Mouse (Mus musculus) brain, adult 2 months (tissue): ENCODE measurements around the gene Gtf2i.
A peak's percentile ranks its signal among the peaks of the same experiment; 100 is the strongest.
"Not testable (repeated sequence)": the region's sequence is repeated elsewhere in the genome, so short reads cannot be mapped to it uniquely, and the experiment has no call there.

Experiments used
- DNase-seq: peaks from one replicate; pipeline ENCODE4 v3.0.0; 2011; ENCODE audit warnings: low read depth, low spot score

The Gtf2i gene

GRCm38 (mm10) chr5:134314688-134315622 is at the start of gene Gtf2i:
TSS of gene Gtf2i (minus strand) at chr5:134314760.
- peak; percentile 99 for DNase-seq

- DNase-seq = no peak
Measured at GRCm38 (mm10) chr5:134359101-134359500, 44.5 kb upstream of the Gtf2i start.

- not testable (repeated sequence) for DNase-seq
Measured at GRCm38 (mm10) chr5:134355372-134355771, 40.8 kb upstream of the Gtf2i start.

- DNase-seq = peak; percentile 76
Measured at GRCm38 (mm10) chr5:134353117-134353516, 38.6 kb upstream of the Gtf2i start.

- DNase-seq = peak; percentile 11
Measured at GRCm38 (mm10) chr5:134352527-134353001, 38.0 kb upstream of the Gtf2i start.

- peak; percentile 87 for DNase-seq
Measured at GRCm38 (mm10) chr5:134350660-134351059, 36.1 kb upstream of the Gtf2i start.

GRCm38 (mm10) chr5:134347066-134347465 is 32.5 kb upstream of the Gtf2i start:
- no peak for DNase-seq

- peak; percentile 59 for DNase-seq
Measured at GRCm38 (mm10) chr5:134345449-134345848, 30.9 kb upstream of the Gtf2i start.

- no peak for DNase-seq
Measured at GRCm38 (mm10) chr5:134344076-134344475, 29.5 kb upstream of the Gtf2i start.

- DNase-seq = not testable (repeated sequence)
Measured at GRCm38 (mm10) chr5:134343530-134343929, 29.0 kb upstream of the Gtf2i start.

- DNase-seq = no peak
Measured at GRCm38 (mm10) chr5:134342503-134343205, 28.1 kb upstream of the Gtf2i start.

- no peak for DNase-seq
Measured at GRCm38 (mm10) chr5:134341721-134342120, 27.2 kb upstream of the Gtf2i start.

- DNase-seq = peak; percentile 63
Measured at GRCm38 (mm10) chr5:134341321-134341720, 26.8 kb upstream of the Gtf2i start.

GRCm38 (mm10) chr5:134340101-134340522 is 25.6 kb upstream of the Gtf2i start:
- DNase-seq = no peak

GRCm38 (mm10) chr5:134337012-134337411 is 22.5 kb upstream of the Gtf2i start:
- not testable (repeated sequence) for DNase-seq

- no peak for DNase-seq
Measured at GRCm38 (mm10) chr5:134332743-134333142, 18.2 kb upstream of the Gtf2i start.

- no peak for DNase-seq
Measured at GRCm38 (mm10) chr5:134330082-134330481, 15.5 kb upstream of the Gtf2i start.

- no peak for DNase-seq
Measured at GRCm38 (mm10) chr5:134329311-134329710, 14.8 kb upstream of the Gtf2i start.

- DNase-seq = no peak
Measured at GRCm38 (mm10) chr5:134328482-134329001, 14.0 kb upstream of the Gtf2i start.

- DNase-seq = no peak
Measured at GRCm38 (mm10) chr5:134325856-134326566, 11.5 kb upstream of the Gtf2i start.

GRCm38 (mm10) chr5:134323869-134324268 is 9.3 kb upstream of the Gtf2i start:
- no peak for DNase-seq
